Mouse (Mus musculus) hindbrain, embryonic 10.5 days (tissue): ENCODE results near the gene Vamp8. TPM values are rescaled to one million over a fixed set of nuclear protein-coding genes. Genes with fewer than 3 reads are reported as not detected.

Source experiments
- DNase-seq: peaks from one replicate; pipeline ENCODE4 v3.0.0-alpha.2; 2017; ENCODE audit warnings: low spot score
- H3K27ac ChIP-seq: fragments of 300-500 bp; sonication (generic); 2 replicates; pipeline ENCODE4 v1.5.1; 2016; ENCODE audit warnings: mild to moderate bottlenecking, moderate library complexity
- H3K27me3 ChIP-seq: fragments of 300-500 bp; sonication (generic); 2 replicates; pipeline ENCODE4 v1.6.1; 2016; ENCODE audit warnings: mild to moderate bottlenecking; ENCODE audit not compliant: poor library complexity, insufficient read depth, severe bottlenecking
- H3K36me3 ChIP-seq: fragments of 300-500 bp; sonication (generic); 2 replicates; pipeline ENCODE4 v1.6.1; 2016; ENCODE audit warnings: mild to moderate bottlenecking, moderate library complexity
- H3K4me1 ChIP-seq: fragments of 300-500 bp; sonication (generic); replicated peaks from 2 replicates; pipeline ENCODE4 v1.6.1; 2016; ENCODE audit warnings: mild to moderate bottlenecking
- H3K4me3 ChIP-seq: fragments of 300-500 bp; sonication (generic); 2 replicates; pipeline ENCODE4 v1.5.1; 2016; ENCODE audit warnings: mild to moderate bottlenecking, moderate library complexity
- H3K9me3 ChIP-seq: fragments of 300-500 bp; sonication (generic); 2 replicates; pipeline ENCODE4 v1.6.1; 2016; ENCODE audit warnings: mild to moderate bottlenecking, moderate library complexity
- WGBS: fragments of 180-500 bp; shearing (Covaris S2); methylation state at CpG from one replicate; pipeline ENCODE4 v1.1.7; 2016; 5-methylcytosine and 5-hydroxymethylcytosine counted together
- polyA plus RNA-seq: library from polyadenylated mRNA; unstranded; fragments of >200 nt; fragmentation: Nextera tagmentation; extraction: Ambion mirVana; gene quantifications from 2 replicates; pipeline ENCODE4 v1.2.1, GENCODE M21; 2016

Vamp8 gene
- polyA plus RNA-seq, 1 experiment from 2014 or later: 43.5 TPM

- Histone ChIP-seq H3K27me3 (no peaks in the 10 kb centered on the region), H3K9me3 (no peaks in the 10 kb centered on the region), H3K27ac (no peak overlapping the region), H3K4me3 (no peak overlapping the region), H3K36me3 (peaks cover 55% of the 10 kb centered on the region), H3K4me1 (peaks cover 16% of the 10 kb centered on the region)
- DNase-seq: no peak
- 93% methylated on average over 4 of the region's 4 CpGs for WGBS
Observed at GRCm38 (mm10) chr6:72418279-72418678, 27.8 kb upstream of the Vamp8 start.

GRCm38 (mm10) chr6:72415964-72416772 is 25.7 kb upstream of the Vamp8 start:
- Histone ChIP-seq H3K4me3 (no peak overlapping the region), H3K27me3 (no peaks in the 10 kb centered on the region), H3K27ac (no peak overlapping the region), H3K9me3 (no peaks in the 10 kb centered on the region), H3K4me1 (peaks cover 16% of the 10 kb centered on the region), H3K36me3 (peaks cover 37% of the 10 kb centered on the region)
- DNase-seq: no peak
- 88% methylated on average over 7 of the region's 7 CpGs for WGBS

GRCm38 (mm10) chr6:72415181-72415580 is 24.7 kb upstream of the Vamp8 start:
- DNase-seq: no peak
- Histone ChIP-seq H3K36me3 (peaks cover 27% of the 10 kb centered on the region), H3K27ac (no peak overlapping the region), H3K4me3 (peak overlapping the region; percentile 80), H3K4me1 (peaks cover 16% of the 10 kb centered on the region), H3K9me3 (no peaks in the 10 kb centered on the region), H3K27me3 (no peaks in the 10 kb centered on the region)
- WGBS: 85% methylated on average over 5 of the region's 5 CpGs

- DNase-seq: peak; percentile 95
- H3K4me1 ChIP-seq: peaks cover 16% of the 10 kb centered on the region
- WGBS: 2% methylated on average over 33 of the region's 33 CpGs
- no peaks in the 10 kb centered on the region for H3K27me3 ChIP-seq
- peak within 1 kb of the TSS; percentile 80 for H3K4me3 ChIP-seq
- H3K9me3 ChIP-seq: no peaks in the 10 kb centered on the region
- peaks cover 18% of the 10 kb centered on the region for H3K36me3 ChIP-seq
- H3K27ac ChIP-seq: peak within 1 kb of the TSS; percentile 88
Observed at GRCm38 (mm10) chr6:72414076-72414756, 23.7 kb upstream of the Vamp8 start, which contains the start of gene Ggcx. TSS of gene Ggcx (plus strand) at chr6:72414308.

GRCm38 (mm10) chr6:72410518-72410917 is 20.0 kb upstream of the Vamp8 start:
- Histone ChIP-seq H3K36me3 (no peaks in the 10 kb centered on the region), H3K9me3 (no peaks in the 10 kb centered on the region), H3K4me1 (peaks cover 16% of the 10 kb centered on the region), H3K27ac (no peak overlapping the region), H3K27me3 (no peaks in the 10 kb centered on the region), H3K4me3 (no peak overlapping the region)
- WGBS: 86% methylated on average over 7 of the region's 7 CpGs
- no peak for DNase-seq

DNA sequence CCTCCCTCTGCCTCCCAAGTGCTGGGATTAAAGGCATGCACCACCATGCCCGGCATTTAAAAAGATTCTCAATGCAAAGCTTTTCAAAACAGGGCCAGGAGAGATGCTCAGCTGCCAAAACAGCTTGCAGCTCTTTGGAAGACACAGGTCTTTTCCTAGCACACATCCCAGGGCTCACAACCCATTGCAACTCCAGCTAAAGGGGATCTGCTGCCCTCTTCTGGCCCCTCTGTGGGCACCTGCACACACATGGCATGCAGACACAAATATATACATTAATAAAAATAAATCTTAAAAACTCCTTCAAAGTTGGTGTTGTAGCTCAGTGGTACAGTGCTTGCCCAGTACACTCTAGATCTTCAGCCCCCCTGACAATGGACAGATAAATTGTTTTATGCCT is 19.5 kb upstream of the Vamp8 start:
- DNase-seq: no peak
- 32% methylated on average over 1 of the region's 1 CpGs for WGBS

GRCm38 (mm10) chr6:72409567-72409966 is 19.1 kb upstream of the Vamp8 start:
- H3K27ac ChIP-seq: no peak overlapping the region
- peak; percentile 50 for DNase-seq
- peaks cover 7% of the 10 kb centered on the region for H3K4me1 ChIP-seq
- no peaks in the 10 kb centered on the region for H3K9me3 ChIP-seq
- 17% methylated on average over 3 of the region's 3 CpGs for WGBS
- no peaks in the 10 kb centered on the region for H3K36me3 ChIP-seq
- no peaks in the 10 kb centered on the region for H3K27me3 ChIP-seq
- H3K4me3 ChIP-seq: no peak overlapping the region

More for the DNA sequence above, 19.5 kb upstream of the Vamp8 start:
- Histone ChIP-seq H3K4me1 (peaks cover 12% of the 10 kb centered on the region), H3K9me3 (no peaks in the 10 kb centered on the region), H3K4me3 (no peak overlapping the region), H3K36me3 (no peaks in the 10 kb centered on the region), H3K27me3 (no peaks in the 10 kb centered on the region), H3K27ac (no peak overlapping the region)

DNA sequence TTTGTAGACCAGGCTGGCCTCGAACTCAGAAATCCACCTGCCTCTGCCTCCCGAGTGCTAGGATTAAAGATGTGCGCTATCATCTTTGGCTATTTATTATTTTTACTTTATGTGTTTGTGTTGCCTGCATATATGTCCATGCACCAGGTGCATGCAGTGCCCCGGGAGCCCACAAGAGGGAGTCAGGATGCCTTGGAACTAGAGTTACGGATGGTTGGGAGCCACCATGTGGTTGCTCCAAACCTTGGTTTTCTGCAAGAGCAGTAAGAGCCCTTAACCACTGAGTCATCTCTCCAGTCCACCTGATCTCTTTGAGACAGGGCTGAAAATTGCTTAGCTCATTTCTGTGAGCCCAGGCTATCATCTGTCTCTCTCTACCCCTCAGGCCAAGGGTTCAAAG is 16.6 kb upstream of the Vamp8 start:
- no peaks in the 10 kb centered on the region for H3K9me3 ChIP-seq
- no peaks in the 10 kb centered on the region for H3K36me3 ChIP-seq
- no peaks in the 10 kb centered on the region for H3K4me1 ChIP-seq
- no peak overlapping the region for H3K27ac ChIP-seq
- peak; percentile 89 for DNase-seq
- H3K27me3 ChIP-seq: no peaks in the 10 kb centered on the region
- H3K4me3 ChIP-seq: no peak overlapping the region
- 2% methylated on average over 5 of the region's 5 CpGs for WGBS

GRCm38 (mm10) chr6:72405356-72405755 is 14.9 kb upstream of the Vamp8 start:
- no peaks in the 10 kb centered on the region for H3K36me3 ChIP-seq
- no peaks in the 10 kb centered on the region for H3K9me3 ChIP-seq
- H3K27me3 ChIP-seq: no peaks in the 10 kb centered on the region
- no peak overlapping the region for H3K4me3 ChIP-seq
- no peak for DNase-seq
- H3K4me1 ChIP-seq: no peaks in the 10 kb centered on the region
- no peak overlapping the region for H3K27ac ChIP-seq
- WGBS: 85% methylated on average over 7 of the region's 7 CpGs

GRCm38 (mm10) chr6:72401875-72402274 is 11.4 kb upstream of the Vamp8 start:
- H3K4me1 ChIP-seq: no peaks in the 10 kb centered on the region
- H3K4me3 ChIP-seq: no peak overlapping the region
- H3K27ac ChIP-seq: no peak overlapping the region
- 28% methylated on average over 7 of the region's 7 CpGs for WGBS
- H3K27me3 ChIP-seq: no peaks in the 10 kb centered on the region
- DNase-seq: peak; percentile 69
- H3K36me3 ChIP-seq: no peaks in the 10 kb centered on the region
- H3K9me3 ChIP-seq: no peaks in the 10 kb centered on the region

GRCm38 (mm10) chr6:72399967-72400366 is 9.5 kb upstream of the Vamp8 start:
- Histone ChIP-seq H3K9me3 (no peaks in the 10 kb centered on the region), H3K36me3 (no peaks in the 10 kb centered on the region), H3K4me3 (no peak overlapping the region), H3K27ac (no peak overlapping the region), H3K4me1 (no peaks in the 10 kb centered on the region), H3K27me3 (no peaks in the 10 kb centered on the region)
- DNase-seq: peak; percentile 38
- 38% methylated on average over 2 of the region's 2 CpGs for WGBS

GRCm38 (mm10) chr6:72396837-72397251 is 6.3 kb upstream of the Vamp8 start:
- WGBS: 83% methylated on average over 10 of the region's 10 CpGs

DNA sequence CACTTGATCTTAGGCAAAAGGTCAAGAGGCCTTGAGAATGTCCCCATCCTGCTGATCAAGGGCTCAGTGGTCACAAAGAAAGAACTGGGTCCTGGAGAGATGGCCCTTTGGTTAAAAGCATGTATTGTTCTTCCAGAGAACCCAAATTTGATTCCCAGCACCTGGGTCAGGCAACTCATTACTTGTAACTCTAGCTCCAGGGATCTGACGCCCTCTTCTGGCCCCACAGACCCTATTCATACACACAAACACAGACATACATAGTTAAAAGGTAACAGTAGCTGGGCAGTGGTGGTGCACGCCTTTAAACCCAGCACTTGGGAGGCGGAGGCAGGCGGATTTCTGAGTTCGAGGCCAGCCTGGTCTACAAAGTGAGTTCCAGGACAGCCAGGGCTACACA is 1.8 kb upstream of the Vamp8 start:
- DNase-seq: no peak
- Histone ChIP-seq H3K4me3 (no peak overlapping the region), H3K9me3 (no peaks in the 10 kb centered on the region), H3K27ac (no peak overlapping the region), H3K4me1 (peaks cover 29% of the 10 kb centered on the region), H3K36me3 (no peaks in the 10 kb centered on the region), H3K27me3 (peaks cover 25% of the 10 kb centered on the region)
- 89% methylated on average over 5 of the region's 5 CpGs for WGBS

More at GRCm38 (mm10) chr6:72396837-72397251, 6.3 kb upstream of the Vamp8 start:
- no peak for DNase-seq
- Histone ChIP-seq H3K4me3 (no peak overlapping the region), H3K9me3 (no peaks in the 10 kb centered on the region), H3K36me3 (no peaks in the 10 kb centered on the region), H3K27ac (no peak overlapping the region), H3K4me1 (no peaks in the 10 kb centered on the region), H3K27me3 (no peaks in the 10 kb centered on the region)
